Mouse (Mus musculus) R1 (cell line): Measurements from ENCODE around the gene Cox14.
A peak's percentile ranks its signal among the peaks of the same experiment; 100 is the strongest.

Experiments used
- DNase-seq: peaks from one replicate; pipeline ENCODE4 v3.0.0-alpha.2; 2018; ENCODE audit warnings: low read depth, low spot score

Gene Cox14

GRCm38 (mm10) chr15:99708176-99708575 is 17.2 kb upstream of the Cox14 start:
- no peak for DNase-seq

- no peak for DNase-seq
Measured at GRCm38 (mm10) chr15:99710221-99711190, 14.9 kb upstream of the Cox14 start.

- DNase-seq, result no peak
Measured at GRCm38 (mm10) chr15:99711491-99711890, 13.9 kb upstream of the Cox14 start.

GRCm38 (mm10) chr15:99712666-99713559 is 12.5 kb upstream of the Cox14 start:
- peak; percentile 86 for DNase-seq

- DNase-seq, result no peak
Measured at GRCm38 (mm10) chr15:99713569-99713968, 11.8 kb upstream of the Cox14 start.

- DNase-seq, result no peak
Measured at GRCm38 (mm10) chr15:99714206-99714605, 11.2 kb upstream of the Cox14 start.

- peak; percentile 85 for DNase-seq
Measured at GRCm38 (mm10) chr15:99714858-99715257, 10.6 kb upstream of the Cox14 start.

GRCm38 (mm10) chr15:99715361-99715865 is 10.0 kb upstream of the Cox14 start:
- DNase-seq, result no peak

GRCm38 (mm10) chr15:99715982-99716746 is 9.3 kb upstream of the Cox14 start:
- no peak for DNase-seq

GRCm38 (mm10) chr15:99716814-99717213 is 8.6 kb upstream of the Cox14 start:
- no peak for DNase-seq

GRCm38 (mm10) chr15:99717386-99718334 is 7.8 kb upstream of the Cox14 start, which contains the start of gene Gpd1:
Gene Gpd1 (plus strand): TSS chr15:99717515.
- no peak for DNase-seq

- DNase-seq, result no peak
Measured at GRCm38 (mm10) chr15:99718461-99719021, 6.9 kb upstream of the Cox14 start.

GRCm38 (mm10) chr15:99719865-99720264 is 5.6 kb upstream of the Cox14 start:
- no peak for DNase-seq

GRCm38 (mm10) chr15:99721921-99722743 is 3.3 kb upstream of the Cox14 start:
- DNase-seq, result no peak

- DNase-seq, result no peak
Measured at GRCm38 (mm10) chr15:99723120-99723514, 2.3 kb upstream of the Cox14 start.

- peak; percentile 54 for DNase-seq
Measured at GRCm38 (mm10) chr15:99723515-99724291, 1.7 kb upstream of the Cox14 start.

GRCm38 (mm10) chr15:99724292-99725021 is 961 bp upstream of the Cox14 start:
- DNase-seq, result peak; percentile 81
